Mouse (Mus musculus): ENCODE data around the gene Kcns1.

GRCm38 (mm10) chr2:164190576-164190975 is 19.7 kb upstream of the Kcns1 start, which contains the start of gene Wfdc12:
- TF ChIP-seq POLR2A (IDR thresholded peaks at IDR 0.05; ENCODE audit: borderline replicate concordance, control insufficient read depth, low read depth, low read length) = no peak
- no peak for TF ChIP-seq CTCF (IDR thresholded peaks at IDR 0.05; ENCODE audit: control insufficient read depth, insufficient read depth, low read length)
